8 mouse cellular contexts compared by ENCODE assay signal in the genomic region with DNA sequence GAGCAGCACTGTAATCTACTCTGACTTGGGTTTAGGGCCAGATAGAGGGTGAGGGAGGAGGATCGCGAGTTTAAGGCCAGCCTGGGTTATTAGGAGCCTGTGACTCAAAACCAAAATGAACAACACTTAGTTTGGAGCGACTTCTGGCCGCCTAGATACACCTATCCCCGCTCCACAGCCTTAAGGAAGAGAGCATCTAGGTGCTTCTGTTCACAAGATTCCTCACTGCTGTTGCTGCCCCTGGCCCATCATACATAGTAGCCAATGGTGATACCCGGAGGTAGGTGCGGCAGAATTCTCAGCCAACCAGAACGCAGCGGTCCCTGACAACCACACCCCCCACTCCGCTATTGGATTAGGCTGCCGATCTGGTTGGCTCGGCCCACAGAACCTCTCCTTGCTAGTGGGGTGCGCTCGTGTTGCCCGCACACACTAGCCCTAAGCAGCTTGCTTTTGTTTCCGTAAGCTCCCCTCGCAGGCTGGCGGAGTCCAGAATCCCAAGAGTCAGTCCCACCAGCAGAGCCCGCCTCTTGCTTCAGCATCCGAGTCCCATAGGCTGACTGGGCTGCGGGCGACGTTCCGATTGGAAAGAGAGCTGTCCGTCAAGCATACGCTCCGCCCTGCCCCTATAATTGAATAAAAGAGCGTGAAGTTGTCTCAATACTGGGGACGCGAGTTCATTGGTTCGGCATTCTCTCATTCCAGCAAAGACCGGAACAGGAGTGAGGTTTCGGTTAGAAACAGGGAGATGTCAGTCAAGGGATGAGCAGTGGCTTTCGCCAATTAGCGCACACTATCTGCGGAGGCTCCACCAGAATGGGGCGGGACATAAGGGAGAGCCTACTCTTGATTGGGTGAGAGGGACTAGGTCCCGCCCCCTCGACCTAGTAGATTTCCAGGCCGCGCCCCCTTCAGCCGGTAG. TPM values are rescaled to one million over a fixed set of nuclear protein-coding genes. Genes with fewer than 3 reads are reported as not detected.
DNase-seq lines count a peak whose midpoint lies in the region; ATAC-seq and TF ChIP-seq lines count a peak whose summit lies in the region.

A gene (plus strand): TSS at position 918 of the 922 bp plus-strand sequence.

- peak within 1 kb of the TSS; percentile 67 for H3K9ac ChIP-seq in embryonic facial prominence, embryonic 15.5 days
- H3K9ac ChIP-seq in limb, embryonic 14.5 days (ENCODE audit: low read depth, low read length, severe bottlenecking), result peak within 1 kb of the TSS; percentile 54
- peak within 1 kb of the TSS; percentile 77 for H3K9ac ChIP-seq in midbrain, postnatal 0 days (replicated peaks; ENCODE audit: low read length, poor library complexity, severe bottlenecking)

- H3K27me3 ChIP-seq in embryonic facial prominence, embryonic 15.5 days, result no peaks in the 10 kb centered on the region
- H3K27me3 ChIP-seq in limb, embryonic 14.5 days (ENCODE audit: control insufficient read depth, insufficient read depth, low read length), result no peaks in the 10 kb centered on the region
- H3K27me3 ChIP-seq in midbrain, postnatal 0 days (ENCODE audit: insufficient read depth, low read length), result no peaks in the 10 kb centered on the region

- WGBS in bone marrow, adult 2 months, result under 1% methylated on average over 42 of the region's 42 CpGs
- WGBS in embryonic facial prominence, embryonic 15.5 days, result under 1% methylated on average over 42 of the region's 42 CpGs
- under 1% methylated on average over 42 of the region's 42 CpGs for WGBS in limb, embryonic 14.5 days
- WGBS in midbrain, postnatal 0 days, result under 1% methylated on average over 42 of the region's 42 CpGs

- peak within 1 kb of the TSS; percentile 90 for H3K4me3 ChIP-seq in bone marrow, adult 2 months (replicated peaks; ENCODE audit: control insufficient read depth, low read depth, low read length)
- peak within 1 kb of the TSS; percentile 78 for H3K4me3 ChIP-seq in embryonic facial prominence, embryonic 15.5 days (replicated peaks)
- H3K4me3 ChIP-seq in limb, embryonic 14.5 days (replicated peaks; ENCODE audit: low read length), result peak within 1 kb of the TSS; percentile 56
- peak within 1 kb of the TSS; percentile 69 for H3K4me3 ChIP-seq in midbrain, postnatal 0 days (ENCODE audit: low read depth, low read length)

- H3K4me1 ChIP-seq in bone marrow, adult 2 months (ENCODE audit: control insufficient read depth, insufficient read depth, low read length), result no peaks in the 10 kb centered on the region; the same call in 1 of the 2 replicates
- peaks cover 18% of the 10 kb centered on the region for H3K4me1 ChIP-seq in embryonic facial prominence, embryonic 15.5 days
- peaks cover 14% of the 10 kb centered on the region for H3K4me1 ChIP-seq in limb, embryonic 14.5 days (ENCODE audit: control insufficient read depth, insufficient read depth, low read length)
- peaks cover 8% of the 10 kb centered on the region; the same call in 1 of the 2 replicates for H3K4me1 ChIP-seq in midbrain, postnatal 0 days (ENCODE audit: insufficient read depth, low read length)

- peak; percentile 79 for TF ChIP-seq POLR2A in bone marrow, adult 2 months (IDR thresholded peaks at IDR 0.05; ENCODE audit: borderline replicate concordance, control insufficient read depth, low read depth, low read length)
- TF ChIP-seq POLR2A in limb, embryonic 14.5 days (IDR thresholded peaks at IDR 0.05; ENCODE audit: borderline replicate concordance, extremely low read depth, insufficient read depth, insufficient read length), result no peak

- peak; percentile 99 for ATAC-seq in embryonic facial prominence, embryonic 15.5 days (ENCODE audit: insufficient number of reproducible peaks, low FRiP score, low TSS enrichment, low read depth)
- peak; percentile 99 for ATAC-seq in limb, embryonic 14.5 days (ENCODE audit: low FRiP score, low read depth)
- peak; percentile 99 for ATAC-seq in midbrain, postnatal 0 days (ENCODE audit: low FRiP score)

- peak within 1 kb of the TSS; percentile 96 for H3K4me2 ChIP-seq in embryonic facial prominence, embryonic 15.5 days (replicated peaks)
- H3K4me2 ChIP-seq in limb, embryonic 14.5 days (replicated peaks; ENCODE audit: low read depth, low read length, severe bottlenecking), result peak within 1 kb of the TSS; percentile 96
- H3K4me2 ChIP-seq in midbrain, postnatal 0 days (ENCODE audit: low read depth, low read length, poor library complexity, severe bottlenecking), result peak within 1 kb of the TSS; percentile 99

- peak; percentile 99 for DNase-seq in 416B (ENCODE audit: low read depth)
- DNase-seq in heart, adult 8-10 months (ENCODE audit: low spot score), result peak; percentile 99
- DNase-seq in kidney, adult 9 months, result peak; percentile 99
- peak; percentile 100 for DNase-seq in limb, embryonic 14.5 days (ENCODE audit: low spot score)
- peak; percentile 99 for DNase-seq in midbrain, postnatal 0 days (ENCODE audit: low spot score)
- DNase-seq in spleen, postnatal 14 days (ENCODE audit: low spot score in 2 of 2), result peak; percentile 93

- H3K27ac ChIP-seq in bone marrow, adult 2 months (ENCODE audit: control insufficient read depth, insufficient read depth, low read depth, low read length, poor library complexity), result peak within 1 kb of the TSS; percentile 96
- peak within 1 kb of the TSS; percentile 96 for H3K27ac ChIP-seq in embryonic facial prominence, embryonic 15.5 days (replicated peaks)
- peak within 1 kb of the TSS; percentile 72 for H3K27ac ChIP-seq in limb, embryonic 14.5 days (replicated peaks; ENCODE audit: low read depth, low read length)
- peak within 1 kb of the TSS; percentile 85 for H3K27ac ChIP-seq in midbrain, postnatal 0 days (ENCODE audit: low read depth, low read length)

- peaks cover 17% of the 10 kb centered on the region for H3K36me3 ChIP-seq in embryonic facial prominence, embryonic 15.5 days
- H3K36me3 ChIP-seq in limb, embryonic 14.5 days (ENCODE audit: control insufficient read depth, insufficient read depth, low read length), result peaks cover 20% of the 10 kb centered on the region
- peaks cover 17% of the 10 kb centered on the region for H3K36me3 ChIP-seq in midbrain, postnatal 0 days (ENCODE audit: insufficient read depth, low read length)

- H3K9me3 ChIP-seq in embryonic facial prominence, embryonic 15.5 days (replicated peaks), result no peaks in the 10 kb centered on the region
- no peaks in the 10 kb centered on the region for H3K9me3 ChIP-seq in limb, embryonic 14.5 days (ENCODE audit: control insufficient read depth, low read length)
- no peaks in the 10 kb centered on the region for H3K9me3 ChIP-seq in midbrain, postnatal 0 days (ENCODE audit: low read length)

- TF ChIP-seq CTCF in bone marrow, adult 2 months (IDR thresholded peaks at IDR 0.05; ENCODE audit: control insufficient read depth, insufficient read depth, low read length), result no peak
- peak; percentile 14; the same call in 1 of the 2 replicates for TF ChIP-seq CTCF in midbrain, postnatal 0 days (IDR thresholded peaks at IDR 0.05)

RNA-seq across cellular contexts. Expression of the gene that starts here (rescaled TPM):
- 2.8 and 4.2 TPM in 2 replicates for polyA plus RNA-seq in bone marrow, adult 2 months (2011; ENCODE audit: insufficient read depth, insufficient read length, low replicate concordance, missing spikeins)
- 7.6 and 9.1 TPM in 2 replicates for polyA plus RNA-seq in embryonic facial prominence, embryonic 15.5 days (2015; fragmentation: Nextera tagmentation; extraction: Ambion mirVana)
- 1 to 10 TPM; 5.8 to 6.7 (median 6.5) TPM for total RNA-seq in heart, adult 8-10 months (2022)
- 5.4 and 6.2 TPM in 2 replicates for polyA plus RNA-seq in limb, embryonic 14.5 days (2012; rRNA removed)
- polyA plus RNA-seq in limb, embryonic 14.5 days (2014; fragmentation: Nextera tagmentation; extraction: Ambion mirVana), result 6.4 and 7.8 TPM in 2 replicates
- total RNA-seq in midbrain, postnatal 0 days (2014; rRNA removed), result 24.5 and 26.8 TPM in 2 replicates
- 9.6 TPM in 2 replicates for polyA plus RNA-seq in midbrain, postnatal 0 days (2015; fragmentation: Nextera tagmentation; extraction: Ambion mirVana)

Comparison
In these comparisons a context has a peak if more than half of its experiments do, and no peak if none do; other contexts are left out.
1. Peak in every context shown above with its lines: DNase-seq, ATAC-seq, H3K4me3 ChIP-seq and H3K27ac ChIP-seq.